Mouse (Mus musculus) hindbrain, embryonic 10.5 days (tissue): ENCODE measurements around the gene Btbd8. TPM values are rescaled to one million over a fixed set of nuclear protein-coding genes. Genes with fewer than 3 reads are reported as not detected.
A peak's percentile ranks its signal among the peaks of the same experiment; 100 is the strongest.

Experiments
- DNase-seq: peaks from one replicate; pipeline ENCODE4 v3.0.0-alpha.2; 2017; ENCODE audit warnings: low spot score
- H3K27ac ChIP-seq: fragments of 300-500 bp; sonication (generic); 2 replicates; pipeline ENCODE4 v1.5.1; 2016; ENCODE audit warnings: mild to moderate bottlenecking, moderate library complexity
- H3K27me3 ChIP-seq: fragments of 300-500 bp; sonication (generic); 2 replicates; pipeline ENCODE4 v1.6.1; 2016; ENCODE audit warnings: mild to moderate bottlenecking; ENCODE audit not compliant: poor library complexity, insufficient read depth, severe bottlenecking
- H3K36me3 ChIP-seq: fragments of 300-500 bp; sonication (generic); 2 replicates; pipeline ENCODE4 v1.6.1; 2016; ENCODE audit warnings: mild to moderate bottlenecking, moderate library complexity
- H3K4me1 ChIP-seq: fragments of 300-500 bp; sonication (generic); replicated peaks from 2 replicates; pipeline ENCODE4 v1.6.1; 2016; ENCODE audit warnings: mild to moderate bottlenecking
- H3K4me3 ChIP-seq: fragments of 300-500 bp; sonication (generic); 2 replicates; pipeline ENCODE4 v1.5.1; 2016; ENCODE audit warnings: mild to moderate bottlenecking, moderate library complexity
- H3K9me3 ChIP-seq: fragments of 300-500 bp; sonication (generic); 2 replicates; pipeline ENCODE4 v1.6.1; 2016; ENCODE audit warnings: mild to moderate bottlenecking, moderate library complexity
- WGBS: fragments of 180-500 bp; shearing (Covaris S2); methylation state at CpG from one replicate; pipeline ENCODE4 v1.1.7; 2016; 5-methylcytosine and 5-hydroxymethylcytosine counted together
- polyA plus RNA-seq: library from polyadenylated mRNA; unstranded; fragments of >200 nt; fragmentation: Nextera tagmentation; extraction: Ambion mirVana; gene quantifications from 2 replicates; pipeline ENCODE4 v1.2.1, GENCODE M21; 2016

Gene Btbd8
- polyA plus RNA-seq, 1 experiment from 2014 or later: 5.2 TPM

DNA sequence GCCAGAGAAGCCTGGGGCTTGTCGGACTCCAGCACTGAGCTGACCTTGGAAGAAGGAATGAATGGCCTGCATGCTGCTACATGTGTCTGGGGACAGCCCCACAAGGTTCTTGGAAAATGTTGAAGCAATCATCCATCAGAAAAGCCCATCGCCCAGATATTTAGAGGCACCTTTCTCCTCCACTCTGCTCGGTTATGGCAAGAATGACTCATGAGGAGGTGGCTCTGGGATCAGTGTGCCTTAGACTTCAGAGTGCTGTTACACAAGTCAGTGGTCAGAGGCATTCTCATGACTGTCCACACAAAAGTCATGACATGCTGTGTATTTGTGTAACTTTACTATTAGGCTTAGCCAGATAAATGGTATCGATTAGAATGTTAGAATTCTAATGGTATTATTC lies 29.3 kb downstream of the Btbd8 start:
- WGBS: 70% methylated on average over 4 of the region's 4 CpGs
- H3K4me3 ChIP-seq: no peak overlapping the region
- H3K27me3 ChIP-seq: no peaks in the 10 kb centered on the region
- H3K27ac ChIP-seq: no peak overlapping the region; the same call in 1 of the 2 replicates
- DNase-seq: no peak
- no peaks in the 10 kb centered on the region for H3K9me3 ChIP-seq
- peaks cover 5% of the 10 kb centered on the region for H3K36me3 ChIP-seq
- H3K4me1 ChIP-seq: no peaks in the 10 kb centered on the region

DNA sequence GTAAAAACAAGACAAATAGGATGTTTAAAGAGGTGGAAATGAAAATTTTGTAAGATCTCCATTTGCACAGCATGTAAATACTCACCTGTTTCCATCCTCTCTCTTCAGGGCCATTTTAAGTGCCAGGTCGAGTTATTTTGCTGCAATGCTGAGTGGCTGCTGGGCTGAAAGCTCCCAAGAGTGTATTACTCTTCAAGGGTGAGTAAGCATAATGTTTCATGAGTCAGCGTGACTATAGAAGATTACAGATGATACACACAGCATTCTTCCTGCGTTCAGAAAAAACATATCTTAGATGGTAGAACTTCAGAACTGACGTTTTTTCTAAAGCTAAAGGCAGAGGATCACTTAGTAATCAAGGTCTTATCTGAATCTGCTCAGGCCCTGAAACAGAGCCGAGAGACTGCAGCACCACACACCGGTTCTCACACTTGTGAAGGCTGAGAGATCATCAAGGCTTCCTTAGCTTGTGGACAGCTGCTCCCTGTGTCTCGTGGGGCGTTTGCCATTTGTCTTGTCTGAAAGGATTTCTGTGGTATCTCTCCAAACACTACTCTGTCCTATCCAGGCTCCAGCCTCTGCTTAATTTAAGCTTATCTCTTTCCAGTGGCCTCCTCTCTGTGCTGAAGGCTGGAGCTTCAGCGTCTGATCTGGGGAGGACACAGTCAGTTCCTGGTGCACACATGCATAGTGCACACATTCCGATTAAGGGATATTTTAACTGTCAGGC lies 33.0 kb downstream of the Btbd8 start:
- Histone ChIP-seq H3K9me3 (no peaks in the 10 kb centered on the region), H3K4me3 (no peak overlapping the region), H3K27me3 (no peaks in the 10 kb centered on the region), H3K27ac (no peak overlapping the region), H3K4me1 (no peaks in the 10 kb centered on the region), H3K36me3 (peaks cover 16% of the 10 kb centered on the region)
- DNase-seq: no peak
- 79% methylated on average over 10 of the region's 10 CpGs for WGBS

DNA sequence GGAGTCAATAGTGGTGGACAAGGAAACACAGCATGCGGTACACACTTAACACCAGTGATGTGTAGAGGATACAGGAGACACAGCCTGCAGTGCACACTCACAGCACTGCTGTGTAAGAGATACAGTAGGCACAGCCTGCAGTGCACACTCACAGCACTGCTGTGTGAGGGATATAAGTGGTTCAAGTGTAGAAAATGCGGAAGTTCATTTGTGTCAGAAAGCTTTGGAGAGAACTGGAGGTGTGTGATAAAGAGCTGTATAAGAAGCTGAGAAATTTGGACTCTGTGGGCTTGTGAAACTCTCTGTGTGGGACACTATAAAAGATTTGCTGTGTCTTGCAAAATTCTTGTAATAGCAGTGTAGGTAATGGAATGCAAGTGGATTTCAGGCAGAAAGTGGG lies 42.4 kb downstream of the Btbd8 start:
- WGBS: 96% methylated on average over 2 of the region's 2 CpGs
- H3K27me3 ChIP-seq: no peaks in the 10 kb centered on the region
- H3K4me1 ChIP-seq: no peaks in the 10 kb centered on the region
- H3K36me3 ChIP-seq: peaks cover 8% of the 10 kb centered on the region; the same call in 1 of the 2 replicates
- DNase-seq: no peak
- H3K4me3 ChIP-seq: no peak overlapping the region
- no peak overlapping the region for H3K27ac ChIP-seq
- H3K9me3 ChIP-seq: no peaks in the 10 kb centered on the region

DNA sequence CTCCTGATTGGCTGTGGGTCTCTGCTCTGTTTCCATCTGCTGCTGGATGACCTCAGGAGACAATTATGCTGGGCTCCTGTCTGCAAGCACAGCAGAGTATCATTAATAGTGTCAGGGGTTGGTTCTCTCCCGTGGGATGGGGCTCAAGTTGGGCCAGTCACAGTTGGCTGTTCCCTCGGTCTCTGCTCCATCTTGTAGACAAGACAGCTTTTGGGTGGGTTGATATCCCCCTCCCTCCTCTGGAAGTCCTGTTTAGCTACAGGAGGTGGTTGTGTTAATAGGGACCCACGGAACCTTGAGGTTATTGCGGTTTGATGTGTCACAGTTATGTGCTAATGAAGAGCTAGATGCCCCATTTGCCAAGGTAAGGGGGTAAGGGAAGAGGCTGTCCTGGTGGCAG lies 51.2 kb downstream of the Btbd8 start:
- H3K27me3 ChIP-seq: no peaks in the 10 kb centered on the region
- H3K9me3 ChIP-seq: no peaks in the 10 kb centered on the region
- no peak overlapping the region for H3K27ac ChIP-seq
- DNase-seq: no peak
- H3K4me1 ChIP-seq: no peaks in the 10 kb centered on the region; the same call in 1 of the 2 replicates
- H3K36me3 ChIP-seq: peaks cover 5% of the 10 kb centered on the region
- H3K4me3 ChIP-seq: no peak overlapping the region
- 75% methylated on average over 4 of the region's 4 CpGs for WGBS

DNA sequence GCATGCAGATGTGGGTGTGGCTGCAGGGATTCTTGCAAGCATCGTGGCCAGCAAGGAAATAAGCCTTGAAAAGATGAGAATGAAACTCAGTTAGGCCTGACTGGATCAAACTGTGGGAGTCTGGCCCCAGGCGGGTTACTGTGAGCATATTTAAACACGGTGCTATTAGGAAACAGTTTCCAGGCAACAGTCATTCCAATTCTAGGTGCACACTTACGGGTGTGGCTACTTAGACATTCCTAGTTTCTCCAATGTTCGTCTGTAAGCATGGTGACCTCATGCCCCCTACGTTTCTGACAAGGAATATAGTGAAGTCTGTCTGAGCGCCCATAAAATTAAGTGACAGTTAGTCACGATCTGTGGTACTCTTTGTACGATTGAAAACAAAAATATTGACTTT lies 53.2 kb downstream of the Btbd8 start:
- WGBS: 88% methylated on average over 9 of the region's 9 CpGs
- Histone ChIP-seq H3K27ac (no peak overlapping the region), H3K36me3 (peaks cover 10% of the 10 kb centered on the region), H3K27me3 (no peaks in the 10 kb centered on the region), H3K9me3 (peaks cover 3% of the 10 kb centered on the region; the same call in 1 of the 2 replicates), H3K4me1 (no peaks in the 10 kb centered on the region; the same call in 1 of the 2 replicates), H3K4me3 (no peak overlapping the region)
- no peak for DNase-seq

DNA sequence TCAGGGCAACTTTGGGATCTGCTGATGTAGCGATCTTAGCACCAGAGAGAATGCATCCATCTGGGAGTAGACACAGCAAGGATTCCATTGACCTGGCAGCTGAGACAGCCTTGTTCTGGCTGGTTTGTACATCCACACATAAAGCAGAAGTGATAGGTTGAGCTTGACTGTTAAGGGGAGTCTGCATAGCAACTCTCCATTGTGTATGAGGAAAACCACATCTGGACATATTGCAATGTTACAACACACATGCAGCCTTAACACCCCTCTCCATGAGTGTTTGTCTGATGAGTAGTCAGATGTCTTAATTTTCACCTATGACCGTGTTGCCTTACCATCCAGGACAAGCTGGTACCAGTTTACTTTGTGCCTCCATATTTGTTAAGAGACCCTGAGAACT lies 54.7 kb downstream of the Btbd8 start:
- Histone ChIP-seq H3K27ac (no peak overlapping the region), H3K9me3 (peaks cover 3% of the 10 kb centered on the region; the same call in 1 of the 2 replicates), H3K36me3 (peaks cover 10% of the 10 kb centered on the region), H3K27me3 (no peaks in the 10 kb centered on the region), H3K4me1 (no peaks in the 10 kb centered on the region; the same call in 1 of the 2 replicates), H3K4me3 (no peak overlapping the region)
- WGBS: 85% methylated on average over 2 of the region's 2 CpGs
- DNase-seq: no peak

DNA sequence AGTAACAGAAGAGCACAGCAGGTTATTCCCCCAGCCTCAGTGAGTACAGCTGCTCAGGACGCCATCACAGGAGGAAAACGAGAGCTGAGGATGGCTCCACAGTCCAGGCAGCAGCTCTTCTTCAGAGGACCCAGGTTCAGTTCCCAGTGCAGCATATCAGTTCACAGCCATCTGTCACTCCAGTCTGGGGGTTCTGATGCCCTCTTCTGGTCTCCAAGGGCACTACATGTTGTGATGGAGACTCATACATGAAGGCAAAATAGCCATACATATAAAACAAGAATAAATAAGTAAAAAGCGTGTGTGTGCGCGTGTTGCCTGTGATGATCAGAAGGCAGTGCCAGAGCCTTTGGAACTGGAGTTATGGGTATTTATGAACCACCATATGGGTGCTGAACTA lies 57.0 kb downstream of the Btbd8 start:
- H3K4me3 ChIP-seq: no peak overlapping the region
- DNase-seq: no peak
- peaks cover 5% of the 10 kb centered on the region; the same call in 1 of the 2 replicates for H3K4me1 ChIP-seq
- peaks cover 3% of the 10 kb centered on the region; the same call in 1 of the 2 replicates for H3K9me3 ChIP-seq
- H3K36me3 ChIP-seq: peaks cover 10% of the 10 kb centered on the region
- no peak overlapping the region for H3K27ac ChIP-seq
- 94% methylated on average over 5 of the region's 5 CpGs for WGBS
- no peaks in the 10 kb centered on the region for H3K27me3 ChIP-seq

DNA sequence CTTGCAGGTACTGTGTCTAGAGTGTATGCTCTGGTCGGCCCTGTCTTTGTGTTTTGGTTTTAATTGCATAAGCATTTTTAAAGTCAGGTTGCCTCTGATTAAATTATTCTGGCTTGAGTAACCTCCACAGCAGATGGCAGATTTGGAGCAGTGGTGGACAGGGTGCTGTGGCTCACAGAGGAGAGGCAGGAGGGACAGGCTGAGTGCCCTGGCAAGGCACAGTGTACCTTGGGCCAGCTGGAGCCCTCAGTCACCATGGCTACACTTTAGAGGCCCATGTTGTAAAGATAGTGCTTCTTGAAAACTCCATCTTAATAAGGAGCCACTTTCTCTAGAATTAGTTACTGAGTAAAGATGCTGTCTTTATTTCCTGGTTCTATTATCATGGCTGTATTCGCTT lies 58.2 kb downstream of the Btbd8 start:
- Histone ChIP-seq H3K27me3 (no peaks in the 10 kb centered on the region), H3K36me3 (peaks cover 10% of the 10 kb centered on the region), H3K27ac (no peak overlapping the region), H3K4me3 (no peak overlapping the region), H3K9me3 (peaks cover 3% of the 10 kb centered on the region; the same call in 1 of the 2 replicates), H3K4me1 (peaks cover 5% of the 10 kb centered on the region; the same call in 1 of the 2 replicates)
- DNase-seq: no peak
- WGBS: 85% methylated on average over 2 of the region's 2 CpGs

DNA sequence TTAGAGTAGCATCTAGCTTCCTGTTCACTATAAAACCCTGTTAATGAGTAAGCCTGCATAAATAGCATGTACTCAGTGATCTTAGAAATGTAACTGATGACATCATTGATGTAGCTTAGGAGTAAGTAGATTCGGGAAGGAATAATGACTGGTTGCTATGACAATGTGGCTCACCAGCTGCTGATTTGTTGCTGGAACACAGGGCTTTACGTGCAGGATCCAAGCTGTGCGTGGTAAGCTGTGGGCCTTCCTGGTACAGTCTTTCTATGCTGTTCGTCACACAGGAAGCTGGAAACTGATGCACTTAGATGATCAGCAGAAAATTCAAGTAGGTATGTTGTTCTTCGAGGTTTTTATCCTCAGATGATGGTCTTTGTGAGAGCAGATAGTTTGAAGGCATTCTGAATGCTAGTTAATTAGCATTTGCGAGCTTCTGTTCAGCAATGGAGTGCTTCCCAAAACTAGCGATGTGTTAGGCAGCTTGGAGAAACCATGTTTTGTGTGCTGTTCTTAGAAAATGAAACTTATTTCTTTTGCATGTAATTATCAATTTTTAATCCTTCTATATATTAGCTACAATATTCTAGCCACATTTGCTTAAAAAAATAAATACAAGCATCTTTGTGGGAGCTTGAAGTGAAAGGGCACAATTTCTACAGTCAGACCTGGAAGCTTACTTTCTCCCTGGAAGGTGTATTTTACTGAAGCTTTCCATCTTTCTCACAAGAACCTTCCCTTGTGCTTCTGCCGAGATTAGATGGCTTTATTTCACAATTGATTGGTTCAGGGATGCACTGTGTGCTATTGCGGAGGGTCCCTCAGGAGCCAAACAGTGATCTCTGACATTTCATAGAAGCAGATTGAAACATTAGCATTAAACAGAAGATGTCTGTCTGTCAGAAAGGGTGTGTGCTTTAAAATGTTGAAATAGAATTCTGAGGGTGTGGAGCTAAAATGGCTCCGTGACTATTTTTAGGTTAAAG lies 60.0 kb downstream of the Btbd8 start:
- Histone ChIP-seq H3K9me3 (peaks cover 3% of the 10 kb centered on the region; the same call in 1 of the 2 replicates), H3K36me3 (peaks cover 5% of the 10 kb centered on the region; the same call in 1 of the 2 replicates), H3K4me3 (no peak overlapping the region), H3K27ac (peak overlapping the region; percentile 50), H3K27me3 (no peaks in the 10 kb centered on the region), H3K4me1 (peaks cover 5% of the 10 kb centered on the region; the same call in 1 of the 2 replicates)
- DNase-seq: peak; percentile 15
- WGBS: 67% methylated on average over 10 of the region's 10 CpGs

DNA sequence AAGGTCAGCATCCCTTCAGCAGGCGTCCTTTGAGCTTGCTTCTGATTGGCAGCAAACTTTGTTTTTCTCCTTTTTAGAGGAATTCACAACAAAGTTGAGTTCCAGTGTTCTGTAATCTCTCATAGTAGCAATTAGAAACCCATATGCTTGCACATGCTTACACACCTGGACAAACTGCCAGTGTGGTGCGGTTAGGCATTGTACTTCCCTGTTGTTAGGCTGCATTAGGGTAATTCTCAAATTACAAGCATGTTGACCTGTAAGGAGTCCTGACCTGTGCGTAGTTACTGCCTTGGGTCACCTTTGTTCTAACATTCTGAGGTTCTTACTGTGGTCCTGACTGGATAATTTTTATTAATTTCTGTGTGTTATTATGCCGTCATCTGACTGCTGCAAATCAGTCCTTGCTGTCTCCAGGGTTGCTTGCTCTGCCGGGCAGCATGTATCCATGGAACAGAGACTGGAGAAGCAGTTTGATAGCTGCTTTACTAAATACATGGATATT lies 61.1 kb downstream of the Btbd8 start:
- no peak for DNase-seq
- 0 out of 2 replicates have a peak overlapping the region, but pooled peaks have one; percentile 11 for H3K4me3 ChIP-seq
- 66% methylated on average over 5 of the region's 5 CpGs for WGBS

DNA sequence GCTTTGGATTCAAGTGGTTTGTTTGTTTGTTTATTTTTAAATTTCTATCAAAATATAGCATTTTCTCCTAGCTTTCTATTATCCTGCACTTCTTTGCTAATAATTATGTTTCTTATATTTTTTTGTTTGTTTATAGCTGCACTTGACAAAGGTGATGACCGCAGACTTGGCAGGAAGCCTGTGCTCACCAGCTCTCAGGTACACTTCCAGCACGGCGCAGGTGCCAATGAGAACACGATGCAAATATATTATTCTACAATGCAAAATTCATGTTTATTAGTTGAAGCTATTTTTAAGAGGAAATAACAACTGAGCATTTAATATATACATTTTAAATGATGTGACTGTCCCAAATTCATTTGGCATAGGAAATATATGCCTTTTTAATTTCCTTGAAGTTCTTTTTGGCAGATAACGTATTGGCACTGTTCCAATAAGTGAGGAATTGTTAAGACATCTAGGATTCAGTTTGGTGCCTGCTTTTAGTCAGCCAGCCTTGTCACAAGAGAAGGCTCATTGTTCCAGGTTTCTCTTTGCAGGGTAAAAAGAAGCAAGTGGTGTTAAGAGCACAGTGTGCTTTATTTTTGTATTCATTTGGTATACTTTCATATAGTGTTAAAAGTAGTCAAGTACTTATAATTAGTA lies 62.2 kb downstream of the Btbd8 start:
- Histone ChIP-seq H3K27ac (no peak overlapping the region), H3K4me1 (peaks cover 5% of the 10 kb centered on the region; the same call in 1 of the 2 replicates), H3K27me3 (no peaks in the 10 kb centered on the region), H3K9me3 (no peaks in the 10 kb centered on the region), H3K4me3 (no peak overlapping the region), H3K36me3 (peaks cover 8% of the 10 kb centered on the region; the same call in 1 of the 2 replicates)
- WGBS: 93% methylated on average over 5 of the region's 5 CpGs
- DNase-seq: no peak

More for the DNA sequence above, 61.1 kb downstream of the Btbd8 start:
- Histone ChIP-seq H3K9me3 (peaks cover 3% of the 10 kb centered on the region; the same call in 1 of the 2 replicates), H3K36me3 (peaks cover 10% of the 10 kb centered on the region), H3K27me3 (no peaks in the 10 kb centered on the region), H3K27ac (no peak overlapping the region), H3K4me1 (peaks cover 5% of the 10 kb centered on the region; the same call in 1 of the 2 replicates)

DNA sequence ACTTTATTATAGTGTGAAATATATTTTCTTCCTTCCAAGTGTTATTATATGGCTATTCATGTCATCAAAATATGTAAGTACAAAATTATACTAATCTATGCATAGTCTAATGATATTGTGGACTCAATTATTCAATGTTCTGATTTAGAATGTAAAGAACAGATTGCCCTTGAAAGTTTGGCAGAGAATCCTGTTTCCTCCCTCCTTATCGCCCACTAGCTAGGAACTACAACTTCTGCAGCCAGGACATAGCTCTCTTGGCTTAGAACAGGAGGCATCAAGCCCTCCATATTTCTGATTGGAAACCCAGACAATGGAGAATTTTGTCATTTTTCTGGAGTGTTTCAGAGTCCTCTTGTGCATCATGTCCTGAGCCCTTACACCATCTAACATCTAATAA lies 62.9 kb downstream of the Btbd8 start:
- Histone ChIP-seq H3K4me1 (peaks cover 5% of the 10 kb centered on the region; the same call in 1 of the 2 replicates), H3K27me3 (no peaks in the 10 kb centered on the region), H3K36me3 (peaks cover 8% of the 10 kb centered on the region; the same call in 1 of the 2 replicates), H3K27ac (no peak overlapping the region), H3K9me3 (no peaks in the 10 kb centered on the region), H3K4me3 (no peak overlapping the region)
- WGBS: 88% methylated on average over 1 of the region's 1 CpGs
- no peak for DNase-seq
